Mouse (Mus musculus): ENCODE measurements around the gene Brox. TPM values are rescaled to one million over a fixed set of nuclear protein-coding genes. Genes with fewer than 3 reads are reported as not detected.
"Not testable (repeated sequence)": the region's sequence is repeated elsewhere in the genome, so short reads cannot be mapped to it uniquely, and the experiment has no call there.

The Brox gene
- polyA plus RNA-seq, 1 experiment from 2014 or later = 36.6 TPM

GRCm38 (mm10) chr1:183309601-183310000 is 12.5 kb upstream of the Brox start:
- not testable (repeated sequence) for H3K9ac ChIP-seq; H3K4me1 ChIP-seq; H3K27ac ChIP-seq (replicated peaks); ATAC-seq (ENCODE audit: extremely low read depth, insufficient number of reproducible peaks, low FRiP score, low TSS enrichment); H3K4me2 ChIP-seq; H3K9me3 ChIP-seq; H3K27me3 ChIP-seq (replicated peaks); H3K4me3 ChIP-seq
- H3K36me3 ChIP-seq = peaks cover 76% of the 10 kb centered on the region
- 86% methylated on average over 2 of the region's 2 CpGs for WGBS

- Histone ChIP-seq H3K4me3 (no peak overlapping the region), H3K9me3 (no peaks in the 10 kb centered on the region), H3K9ac (no peak overlapping the region), H3K4me1 (no peaks in the 10 kb centered on the region), H3K36me3 (peaks cover 68% of the 10 kb centered on the region), H3K4me2 (no peak overlapping the region), H3K27me3 (replicated peaks) (no peaks in the 10 kb centered on the region), H3K27ac (replicated peaks) (no peak overlapping the region)
- 84% methylated on average over 1 of the region's 1 CpGs for WGBS
- ATAC-seq (ENCODE audit: extremely low read depth, insufficient number of reproducible peaks, low FRiP score, low TSS enrichment) = no peak
These were observed 11.4 kb upstream of the Brox start for GRCm38 (mm10) chr1:183308476-183308875.

GRCm38 (mm10) chr1:183307555-183307954 is 10.5 kb upstream of the Brox start:
- ATAC-seq (ENCODE audit: extremely low read depth, insufficient number of reproducible peaks, low FRiP score, low TSS enrichment) = no peak
- Histone ChIP-seq H3K4me2 (no peak overlapping the region), H3K4me3 (no peak overlapping the region), H3K9me3 (no peaks in the 10 kb centered on the region), H3K27me3 (replicated peaks) (no peaks in the 10 kb centered on the region), H3K9ac (no peak overlapping the region), H3K36me3 (peaks cover 60% of the 10 kb centered on the region), H3K4me1 (no peaks in the 10 kb centered on the region), H3K27ac (replicated peaks) (no peak overlapping the region)
- 74% methylated on average over 3 of the region's 3 CpGs for WGBS

- Histone ChIP-seq H3K4me3 (no peak overlapping the region), H3K4me2 (no peak overlapping the region), H3K27ac (replicated peaks) (no peak overlapping the region), H3K9me3 (no peaks in the 10 kb centered on the region), H3K36me3 (no peaks in the 10 kb centered on the region), H3K4me1 (peaks cover 5% of the 10 kb centered on the region; the same call in 1 of the 2 replicates), H3K9ac (no peak overlapping the region), H3K27me3 (replicated peaks) (no peaks in the 10 kb centered on the region)
- ATAC-seq (ENCODE audit: extremely low read depth, insufficient number of reproducible peaks, low FRiP score, low TSS enrichment) = no peak
- WGBS = 83% methylated on average over 6 of the region's 6 CpGs
These were observed 2.1 kb upstream of the Brox start for GRCm38 (mm10) chr1:183299161-183299560.

GRCm38 (mm10) chr1:183297886-183298489 is 919 bp upstream of the Brox start:
- H3K4me1 ChIP-seq = peaks cover 5% of the 10 kb centered on the region; the same call in 1 of the 2 replicates
- peak overlapping the region; percentile 79 for H3K9ac ChIP-seq
- no peaks in the 10 kb centered on the region for H3K27me3 ChIP-seq (replicated peaks)
- H3K36me3 ChIP-seq = peaks cover 12% of the 10 kb centered on the region
- WGBS = under 1% methylated on average over 20 of the region's 20 CpGs
- peak overlapping the region; percentile 69 for H3K4me2 ChIP-seq
- peak overlapping the region; percentile 58 for H3K4me3 ChIP-seq
- no peak for ATAC-seq (ENCODE audit: extremely low read depth, insufficient number of reproducible peaks, low FRiP score, low TSS enrichment)
- peak overlapping the region; percentile 66 for H3K27ac ChIP-seq (replicated peaks)
- H3K9me3 ChIP-seq = no peaks in the 10 kb centered on the region

GRCm38 (mm10) chr1:183297473-183297885 is 410 bp upstream of the Brox start:
- H3K27me3 ChIP-seq (replicated peaks) = no peaks in the 10 kb centered on the region
- peak overlapping the region; percentile 66 for H3K27ac ChIP-seq (replicated peaks)
- peak overlapping the region; percentile 79 for H3K9ac ChIP-seq
- ATAC-seq (ENCODE audit: extremely low read depth, insufficient number of reproducible peaks, low FRiP score, low TSS enrichment) = peak; percentile 4; the same call in 1 of the 2 replicates
- no peaks in the 10 kb centered on the region for H3K9me3 ChIP-seq
- H3K36me3 ChIP-seq = peaks cover 17% of the 10 kb centered on the region
- peaks cover 5% of the 10 kb centered on the region; the same call in 1 of the 2 replicates for H3K4me1 ChIP-seq
- WGBS = under 1% methylated on average over 26 of the region's 30 CpGs
- H3K4me2 ChIP-seq = peak overlapping the region; percentile 69
- H3K4me3 ChIP-seq = peak overlapping the region; percentile 58

- Histone ChIP-seq H3K27me3 (replicated peaks) (no peaks in the 10 kb centered on the region), H3K4me2 (peak within 1 kb of the TSS; percentile 69), H3K27ac (replicated peaks) (peak within 1 kb of the TSS; percentile 66), H3K9me3 (no peaks in the 10 kb centered on the region), H3K9ac (peak within 1 kb of the TSS; percentile 79), H3K4me3 (peak within 1 kb of the TSS; percentile 58), H3K36me3 (peaks cover 26% of the 10 kb centered on the region), H3K4me1 (peaks cover 5% of the 10 kb centered on the region; the same call in 1 of the 2 replicates)
- ATAC-seq (ENCODE audit: extremely low read depth, insufficient number of reproducible peaks, low FRiP score, low TSS enrichment) = no peak
- WGBS = under 1% methylated on average over 26 of the region's 26 CpGs
These were observed 604 bp downstream of the Brox start, which contains the start of gene Aida for GRCm38 (mm10) chr1:183296465-183296864. Gene Aida (plus strand): TSS chr1:183296590.

GRCm38 (mm10) chr1:183289576-183289975 is 7.5 kb downstream of the Brox start:
- Histone ChIP-seq H3K27me3 (replicated peaks) (no peaks in the 10 kb centered on the region), H3K4me2 (no peak overlapping the region), H3K9me3 (no peaks in the 10 kb centered on the region), H3K27ac (replicated peaks) (no peak overlapping the region), H3K36me3 (peaks cover 92% of the 10 kb centered on the region), H3K9ac (no peak overlapping the region), H3K4me1 (no peaks in the 10 kb centered on the region), H3K4me3 (no peak overlapping the region)
- WGBS = 89% methylated on average over 4 of the region's 4 CpGs
- ATAC-seq (ENCODE audit: extremely low read depth, insufficient number of reproducible peaks, low FRiP score, low TSS enrichment) = no peak

- Histone ChIP-seq H3K9ac (no peak overlapping the region), H3K4me1 (no peaks in the 10 kb centered on the region), H3K4me2 (no peak overlapping the region), H3K4me3 (no peak overlapping the region), H3K9me3 (no peaks in the 10 kb centered on the region), H3K27ac (replicated peaks) (no peak overlapping the region), H3K27me3 (replicated peaks) (no peaks in the 10 kb centered on the region), H3K36me3 (peaks cover 95% of the 10 kb centered on the region)
- 74% methylated on average over 3 of the region's 3 CpGs for WGBS
- ATAC-seq (ENCODE audit: extremely low read depth, insufficient number of reproducible peaks, low FRiP score, low TSS enrichment) = no peak
These were observed 8.7 kb downstream of the Brox start for GRCm38 (mm10) chr1:183288351-183288750.

- Histone ChIP-seq H3K4me1 (no peaks in the 10 kb centered on the region), H3K9me3 (no peaks in the 10 kb centered on the region), H3K36me3 (peaks cover 42% of the 10 kb centered on the region), H3K4me2 (no peak overlapping the region), H3K27ac (replicated peaks) (no peak overlapping the region), H3K27me3 (replicated peaks) (no peaks in the 10 kb centered on the region), H3K4me3 (no peak overlapping the region), H3K9ac (no peak overlapping the region)
- ATAC-seq (ENCODE audit: extremely low read depth, insufficient number of reproducible peaks, low FRiP score, low TSS enrichment) = no peak
- 70% methylated on average over 5 of the region's 5 CpGs for WGBS
These were observed 21.3 kb downstream of the Brox start for GRCm38 (mm10) chr1:183275763-183276162.

- no peaks in the 10 kb centered on the region for H3K27me3 ChIP-seq (replicated peaks)
- no peaks in the 10 kb centered on the region for H3K4me1 ChIP-seq
- no peak overlapping the region for H3K27ac ChIP-seq (replicated peaks)
- H3K36me3 ChIP-seq = peaks cover 28% of the 10 kb centered on the region
- H3K4me3 ChIP-seq = no peak overlapping the region
- no peak for ATAC-seq (ENCODE audit: extremely low read depth, insufficient number of reproducible peaks, low FRiP score, low TSS enrichment)
- H3K9me3 ChIP-seq = no peaks in the 10 kb centered on the region
- 59% methylated on average over 3 of the region's 3 CpGs for WGBS
- no peak overlapping the region for H3K9ac ChIP-seq
- no peak overlapping the region for H3K4me2 ChIP-seq
These were observed 22.7 kb downstream of the Brox start for GRCm38 (mm10) chr1:183274385-183274784.
